Mouse (Mus musculus): Measurements from ENCODE around the gene Gm47791. TPM values are rescaled to one million over a fixed set of nuclear protein-coding genes. Genes with fewer than 3 reads are reported as not detected.

Gm47791 gene
- total RNA-seq, 2 experiments from 2014 or later: not detected

DNA sequence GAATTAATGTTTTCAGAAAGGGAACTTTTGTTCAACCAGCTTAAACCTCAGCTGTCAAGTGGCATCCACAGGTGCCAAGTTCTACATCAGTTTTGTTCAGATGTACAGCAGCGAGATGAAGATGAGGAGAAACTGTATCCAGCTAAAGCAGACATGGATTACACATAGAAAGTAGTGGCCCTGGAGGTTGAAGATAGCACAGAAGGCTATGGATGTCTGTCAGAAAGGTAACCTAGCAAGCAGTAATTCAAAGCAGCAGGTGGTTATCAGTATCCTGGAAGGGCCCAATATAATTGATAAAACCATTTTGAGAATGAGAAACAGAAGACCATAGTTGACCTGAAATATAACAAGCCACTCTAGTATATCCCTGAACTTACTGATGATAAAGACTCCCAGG lies 37.7 kb downstream of the Gm47791 start:
- no peak for DNase-seq
- intact Hi-C loops (cut with DNase I; ENCODE audit: low total_unique reads): no loop called here

DNA sequence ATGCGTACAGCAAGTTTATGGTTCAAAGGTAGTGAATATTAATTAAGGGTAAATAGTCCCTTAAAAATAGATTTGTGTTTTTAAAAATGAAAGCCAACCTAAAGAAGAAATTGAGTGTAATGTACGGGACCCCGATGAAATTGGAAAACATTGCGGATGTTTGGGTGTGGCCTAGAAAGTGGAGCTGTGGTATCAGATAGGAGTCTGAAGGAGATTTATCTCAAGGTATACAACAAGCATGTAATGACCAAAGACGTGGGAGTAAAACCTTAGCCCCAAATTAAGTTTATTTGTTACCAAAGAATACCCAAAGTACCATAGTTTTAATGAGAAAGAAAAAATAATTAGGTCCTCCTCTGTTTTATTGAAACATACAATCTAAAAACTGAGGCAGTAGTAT lies 44.6 kb downstream of the Gm47791 start:
- intact Hi-C loops (cut with DNase I; ENCODE audit: low total_unique reads): no loop called here
- no peak for DNase-seq

DNA sequence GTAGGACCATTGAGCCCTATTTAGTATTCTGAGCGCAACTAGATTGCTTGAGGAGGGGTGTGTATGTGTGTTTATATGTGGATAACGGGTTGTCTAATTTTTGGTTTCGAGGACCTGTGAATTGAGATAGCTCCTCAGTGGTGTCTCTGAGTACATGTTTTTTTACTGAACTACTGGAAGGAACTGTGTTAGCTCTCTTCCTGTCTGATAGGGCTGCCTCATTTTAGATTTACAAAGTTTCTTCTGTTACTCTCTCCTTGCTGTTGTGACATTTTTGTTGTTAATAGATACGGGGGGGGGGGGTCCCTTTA lies 45.2 kb downstream of the Gm47791 start:
- no peak for DNase-seq
- intact Hi-C loops (cut with DNase I; ENCODE audit: low total_unique reads): no loop called here

DNA sequence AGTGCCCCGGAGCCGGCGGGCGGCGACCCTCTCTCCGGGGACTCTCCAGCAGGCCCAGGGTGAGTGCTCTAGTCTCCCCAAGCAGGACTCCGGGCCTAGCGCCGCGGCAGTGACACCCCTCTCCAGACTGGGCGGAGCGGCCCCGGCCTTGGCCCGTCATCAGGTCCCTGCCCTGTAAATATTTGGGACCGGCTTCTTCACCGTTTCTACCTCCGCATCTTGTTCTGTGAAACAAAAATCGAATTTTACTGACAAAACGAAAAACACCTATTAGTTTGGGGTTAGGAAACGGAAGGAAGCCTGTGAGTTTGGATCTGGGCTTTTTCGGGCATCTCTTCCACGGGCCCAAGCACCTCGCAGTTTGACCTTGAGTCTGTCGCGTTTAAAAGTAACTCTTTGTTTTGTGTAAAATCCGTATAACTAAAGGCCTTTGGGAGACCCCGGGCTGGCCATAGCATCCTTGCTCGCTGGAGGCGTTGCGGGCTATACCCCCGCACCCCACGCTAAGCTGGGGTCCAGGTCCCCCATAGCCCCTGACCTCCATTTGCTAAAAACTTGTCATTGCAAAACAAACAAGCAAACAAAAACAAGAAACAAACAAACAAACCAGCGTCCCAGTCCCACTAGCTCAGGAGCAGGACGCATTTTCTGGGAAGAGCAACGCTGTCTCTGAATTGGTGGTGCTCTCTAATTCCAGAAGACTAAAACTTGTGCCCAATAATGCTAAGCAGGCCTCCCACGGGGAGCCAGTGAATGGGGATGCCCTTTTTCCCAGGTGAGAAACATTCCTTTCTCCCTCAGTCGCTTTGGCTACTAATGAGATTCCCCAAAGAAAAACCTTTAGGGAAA lies 45.8 kb downstream of the Gm47791 start:
- intact Hi-C loops (cut with DNase I; ENCODE audit: low total_unique reads): no loop called here
- peak; percentile 85 for DNase-seq

DNA sequence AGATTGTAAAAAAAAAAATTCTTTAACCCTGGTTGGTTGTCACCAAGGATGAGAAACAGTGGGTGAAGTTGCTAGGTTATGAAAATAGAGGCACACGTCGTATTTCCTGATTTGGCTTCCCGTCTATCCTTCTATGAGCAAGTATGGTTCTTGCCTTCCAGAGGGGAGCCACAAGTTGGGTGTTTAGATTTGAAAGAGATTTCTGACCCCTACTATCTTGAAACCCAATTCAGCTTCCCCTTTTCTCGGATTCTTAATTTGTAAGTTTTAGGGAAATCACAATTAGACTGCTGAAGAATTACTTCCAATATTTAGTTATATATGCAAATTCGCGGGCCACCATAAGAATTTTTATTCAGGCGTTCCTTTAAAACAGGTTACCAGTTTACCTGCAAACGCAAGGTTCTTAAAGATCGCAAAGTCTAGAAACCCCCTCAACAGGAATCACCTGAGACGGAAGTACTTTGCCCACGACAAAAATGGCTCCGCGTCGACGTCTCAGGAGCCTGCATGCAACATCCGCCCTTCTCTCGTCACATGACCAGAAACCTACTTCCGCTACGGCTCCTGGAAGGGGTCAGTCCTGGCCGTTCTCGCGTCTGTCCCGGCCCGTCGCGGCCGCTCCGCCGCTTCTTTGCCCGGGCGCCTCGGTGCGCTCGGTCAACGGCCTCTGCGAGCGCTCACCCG lies 46.6 kb downstream of the Gm47791 start, which contains the start of gene Mff:
Gene Mff, plus strand, starts transcription at position 552 of the 687 bp plus-strand sequence.
- intact Hi-C loops (cut with DNase I; ENCODE audit: low total_unique reads): no loop called here
- peak; percentile 90 for DNase-seq

Other genes starting within 250 kb of the Gm47791 start
- gene Col4a4, start 184.4 kb downstream of the Gm47791 start, total RNA-seq (2021): 1 to 10 TPM; 2.1 to 2.6 TPM
- gene Col4a3, start 184.3 kb downstream of the Gm47791 start, total RNA-seq (2021): 1 to 10 TPM; 1.4 to 1.9 TPM
- 100 to 1,000 TPM; 116 to 131 TPM for gene Mff, start 46.4 kb downstream of the Gm47791 start, total RNA-seq (2021)
- not detected for gene Tm4sf20, start 2.8 kb downstream of the Gm47791 start, total RNA-seq (2021)
- 10 to 100 TPM; 21.5 to 25.3 TPM for gene Agfg1, start 68.2 kb upstream of the Gm47791 start, total RNA-seq (2021)
- gene A030005L19Rik, start 142.1 kb upstream of the Gm47791 start, total RNA-seq (2021): not detected
- gene A030014E15Rik, start 153.7 kb upstream of the Gm47791 start, total RNA-seq (2021): not detected
- not detected for gene Gm6217, start 160.2 kb upstream of the Gm47791 start, total RNA-seq (2021)
- not detected for gene A030003K21Rik, start 172.1 kb upstream of the Gm47791 start, total RNA-seq (2021)
- gene Gm7544, start 184.8 kb upstream of the Gm47791 start, total RNA-seq (2021): not detected
- not detected for gene Gm47955, start 189.0 kb upstream of the Gm47791 start, total RNA-seq (2021)
- not detected for gene Gm47959, start 229.3 kb upstream of the Gm47791 start, total RNA-seq (2021)